Mouse (Mus musculus): ENCODE data around the gene Gm5157. TPM values are rescaled to one million over a fixed set of nuclear protein-coding genes. Genes with fewer than 3 reads are reported as not detected.

Gm5157 gene
- not detected for total RNA-seq (2023)

DNA sequence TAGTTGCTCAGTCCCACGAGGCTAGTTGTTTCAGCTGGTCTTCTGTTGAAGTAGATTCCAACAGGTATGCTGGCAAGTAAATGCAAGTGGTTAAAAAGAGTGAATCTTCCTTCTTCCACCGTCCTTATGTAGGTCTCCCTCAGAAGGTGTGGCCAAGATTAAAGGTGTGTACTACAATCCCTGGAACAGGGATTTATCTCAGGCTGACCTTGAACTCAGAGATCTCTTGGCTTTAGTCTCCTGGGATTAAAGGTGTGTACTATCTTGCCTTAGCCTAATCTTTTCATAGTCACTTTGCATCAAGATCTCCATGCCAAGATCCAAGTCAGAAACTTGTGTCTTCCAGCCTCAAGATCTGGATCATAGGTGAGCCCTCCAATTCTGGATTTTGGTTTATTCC, at the start of gene Gm5157:
TSS of gene Gm5157 (minus strand) at position 101 of the 400 bp plus-strand sequence.

DNA sequence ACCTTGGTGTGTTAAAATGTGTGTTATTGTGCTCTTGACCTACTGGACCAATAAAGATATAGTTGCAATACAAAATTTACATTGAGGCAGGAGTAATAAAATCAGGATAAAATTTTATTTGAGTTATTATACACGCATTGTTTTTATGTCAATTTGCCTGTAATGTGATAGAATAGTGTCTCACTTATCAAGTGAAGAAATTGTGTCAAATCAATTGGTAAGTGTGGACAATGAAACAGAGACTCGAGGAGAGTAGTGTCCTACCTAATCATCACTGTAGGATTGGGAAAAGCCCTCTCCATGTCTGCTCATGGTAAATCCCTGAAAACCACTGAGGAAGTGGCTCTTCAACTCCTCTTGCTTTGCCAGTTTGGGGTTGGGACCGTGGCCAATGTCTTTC, 28.3 kb downstream of the Gm5157 start, which contains the start of gene Vmn1r123:
TSS of gene Vmn1r123 (plus strand) at position 301 of the 400 bp plus-strand sequence.

Other genes starting within 250 kb of the Gm5157 start
- not detected for gene Vmn1r119, start 178.0 kb downstream of the Gm5157 start, total RNA-seq (2023)
- gene Vmn1r120, start 136.6 kb downstream of the Gm5157 start, total RNA-seq (2023), result not detected
- gene Vmn1r121, start 91.9 kb downstream of the Gm5157 start, total RNA-seq (2023), result not detected
- gene Vmn1r122, start 56.3 kb downstream of the Gm5157 start, total RNA-seq (2023), result not detected
- gene Vmn1r123, start 28.2 kb downstream of the Gm5157 start, total RNA-seq (2023), result not detected
- gene Vmn1r124, start 70.2 kb upstream of the Gm5157 start, total RNA-seq (2023), result not detected
- gene Vmn1r125, start 81.8 kb upstream of the Gm5157 start, total RNA-seq (2023), result not detected
- not detected for gene Vmn1r126, start 111.0 kb upstream of the Gm5157 start, total RNA-seq (2023)
- not detected for gene Vmn1r127, start 129.4 kb upstream of the Gm5157 start, total RNA-seq (2023)
- gene Vmn1r128, start 158.9 kb upstream of the Gm5157 start, total RNA-seq (2023), result not detected
- gene Vmn1r129, start 170.9 kb upstream of the Gm5157 start, total RNA-seq (2023), result not detected
- gene Gm6882, start 242.3 kb upstream of the Gm5157 start, total RNA-seq (2023), result not detected

All from T-cell, adult 66 days (primary cell).